Mouse (Mus musculus): ENCODE measurements around the gene Tmem135. TPM values are rescaled to one million over a fixed set of nuclear protein-coding genes. Genes with fewer than 3 reads are reported as not detected.

Tmem135 gene
- total and polyA plus RNA-seq, 3 experiments = 18.0 to 31.0 (median 30.0) TPM

GRCm38 (mm10) chr7:89329896-89330295 lies 74.1 kb downstream of the Tmem135 start:
- in situ Hi-C loops (cut with MboI; ENCODE audit: low pct_ligation_motif_present, low pct_unique_long_range_greater_than_20kb, low sequenced_read_pairs) (no loop called here), dilution Hi-C loops (cut with MboI; ENCODE audit: extremely low pct_ligation_motif_present, extremely low pct_unique_long_range_greater_than_20kb, low sequenced_read_pairs) (no loop called here)
- H3K27me3 ChIP-seq (replicated peaks) = no peaks in the 10 kb centered on the region

GRCm38 (mm10) chr7:89327731-89328130 lies 76.3 kb downstream of the Tmem135 start:
- Histone ChIP-seq H3K27me3 (replicated peaks) (no peaks in the 10 kb centered on the region), H3K9ac (ENCODE audit: insufficient read depth, low read depth) (no peak overlapping the region), H3K4me3 (replicated peaks in 1 of 3; ENCODE audit: low read depth in 2 of 3, low read length in 2 of 3, poor library complexity in 1 of 3) (no peak overlapping the region), H3K27ac (ENCODE audit: insufficient read depth, low read depth) (no peak overlapping the region), H3K79me2 (replicated peaks; ENCODE audit: control insufficient read depth, extremely low read depth, insufficient read depth, poor library complexity, severe bottlenecking) (peaks cover 8% of the 10 kb centered on the region), H3K4me2 (ENCODE audit: insufficient read depth, low read depth, poor library complexity, severe bottlenecking) (no peak overlapping the region), H3K9me3 (replicated peaks; ENCODE audit: low read length) (no peaks in the 10 kb centered on the region), H3K4me1 (ENCODE audit: control insufficient read depth in 1 of 2, insufficient read depth in 2 of 2) (peaks cover 0 to 11% of the 10 kb centered on the region in 2 experiments; a peak in 1 of 4 replicates), H3K36me3 (replicated peaks in 1 of 2; ENCODE audit: control insufficient read depth in 1 of 2, insufficient read depth in 1 of 2, low read length in 1 of 2) (peaks cover 0 to 32% of the 10 kb centered on the region in 2 experiments)
- TF ChIP-seq JUN (IDR thresholded peaks at IDR 0.05; ENCODE audit: insufficient read depth, low read depth, low read length) (no peak), HCFC1 (IDR thresholded peaks at IDR 0.05; ENCODE audit: low read depth, low read length) (no peak), MAZ (IDR thresholded peaks at IDR 0.05; ENCODE audit: low read depth, low read length) (no peak), GABPA (IDR thresholded peaks at IDR 0.05; ENCODE audit: insufficient replicate concordance, low read depth, low read length) (no peak), JUND (conservative IDR thresholded peaks at IDR 0.05; ENCODE audit: low read depth, low read length) (no peak), USF2 (conservative IDR thresholded peaks at IDR 0.05; ENCODE audit: low read depth, low read length) (no peak), ETS1 (conservative IDR thresholded peaks at IDR 0.05; ENCODE audit: low read depth, low read length) (no peak), E2F4 (IDR thresholded peaks at IDR 0.05; ENCODE audit: insufficient replicate concordance, low read depth, low read length) (no peak), MEF2A (IDR thresholded peaks at IDR 0.05; ENCODE audit: borderline replicate concordance, low read depth, low read length) (no peak), MXI1 (IDR thresholded peaks at IDR 0.05; ENCODE audit: low read depth, low read length) (no peak), BHLHE40 (IDR thresholded peaks at IDR 0.05; ENCODE audit: low read depth, low read length) (no peak)
- DNase-seq (ENCODE audit: extremely low read depth) = no peak
- dilution Hi-C loops (cut with MboI; ENCODE audit: extremely low pct_ligation_motif_present, extremely low pct_unique_long_range_greater_than_20kb, low sequenced_read_pairs) (no loop called here), in situ Hi-C loops (cut with MboI; ENCODE audit: low pct_ligation_motif_present, low pct_unique_long_range_greater_than_20kb, low sequenced_read_pairs) (no loop called here)

More at GRCm38 (mm10) chr7:89329896-89330295, 74.1 kb downstream of the Tmem135 start:
- no peak overlapping the region for H3K27ac ChIP-seq (ENCODE audit: insufficient read depth, low read depth)
- peaks cover 0 to 21% of the 10 kb centered on the region in 2 experiments for H3K36me3 ChIP-seq (replicated peaks in 1 of 2; ENCODE audit: control insufficient read depth in 1 of 2, insufficient read depth in 1 of 2, low read length in 1 of 2)
- no peak overlapping the region for H3K4me2 ChIP-seq (ENCODE audit: insufficient read depth, low read depth, poor library complexity, severe bottlenecking)
- H3K79me2 ChIP-seq (replicated peaks; ENCODE audit: control insufficient read depth, extremely low read depth, insufficient read depth, poor library complexity, severe bottlenecking) = peaks cover 6% of the 10 kb centered on the region
- no peak for TF ChIP-seq POLR2A (IDR thresholded peaks at IDR 0.05; ENCODE audit: low read depth, low read length)
- no peak for TF ChIP-seq CHD2 (IDR thresholded peaks at IDR 0.05; ENCODE audit: low read length)
- TF ChIP-seq MXI1 (IDR thresholded peaks at IDR 0.05; ENCODE audit: low read depth, low read length) = no peak
- TF ChIP-seq POLR2AphosphoS2 (IDR thresholded peaks at IDR 0.05; ENCODE audit: low read depth, low read length) = no peak
- no peak for TF ChIP-seq ETS1 (conservative IDR thresholded peaks at IDR 0.05; ENCODE audit: low read depth, low read length)
- TF ChIP-seq NRF1 (IDR thresholded peaks at IDR 0.05; ENCODE audit: low read depth, low read length) = no peak
- no peak for TF ChIP-seq ZNF384 (IDR thresholded peaks at IDR 0.05; ENCODE audit: low read depth, low read length)
- TF ChIP-seq CHD1 (IDR thresholded peaks at IDR 0.05; ENCODE audit: low read depth, low read length) = no peak
- TF ChIP-seq GABPA (IDR thresholded peaks at IDR 0.05; ENCODE audit: insufficient replicate concordance, low read depth, low read length) = no peak
- TF ChIP-seq JUND (conservative IDR thresholded peaks at IDR 0.05; ENCODE audit: low read depth, low read length) = no peak
- no peak for TF ChIP-seq USF2 (conservative IDR thresholded peaks at IDR 0.05; ENCODE audit: low read depth, low read length)
- no peak for TF ChIP-seq JUN (IDR thresholded peaks at IDR 0.05; ENCODE audit: insufficient read depth, low read depth, low read length)
- TF ChIP-seq ELF1 (IDR thresholded peaks at IDR 0.05; ENCODE audit: low read depth, low read length) = no peak
- TF ChIP-seq SMC3 (IDR thresholded peaks at IDR 0.05; ENCODE audit: low read depth, low read length) = no peak
- H3K9ac ChIP-seq (ENCODE audit: insufficient read depth, low read depth) = no peak overlapping the region
- no peak overlapping the region for H3K4me3 ChIP-seq (replicated peaks in 1 of 3; ENCODE audit: low read depth in 2 of 3, low read length in 2 of 3, poor library complexity in 1 of 3)
- no peaks in the 10 kb centered on the region for H3K9me3 ChIP-seq (replicated peaks; ENCODE audit: low read length)
- DNase-seq (ENCODE audit: extremely low read depth) = no peak
- H3K4me1 ChIP-seq (ENCODE audit: control insufficient read depth in 1 of 2, insufficient read depth in 2 of 2) = peaks cover 0 to 17% of the 10 kb centered on the region in 2 experiments; a peak in 1 of 4 replicates

Measured in CH12.LX (cell line).